Mouse (Mus musculus) stomach, embryonic 16.5 days (tissue): ENCODE results near the gene Itpripl2. TPM values are rescaled to one million over a fixed set of nuclear protein-coding genes. Genes with fewer than 3 reads are reported as not detected.

Source experiments
- ATAC-seq: fragments of 200-750 bp; cut with Nextera tagmentation; 2 replicates; pipeline ENCODE4 v1.8.0; 2017; ENCODE audit warnings: moderate number of reproducible peaks, moderate TSS enrichment; ENCODE audit not compliant: insufficient read depth, low FRiP score
- H3K27ac ChIP-seq: fragments of 300-500 bp; sonication (generic); 2 replicates; pipeline ENCODE4 v1.5.1; 2014; ENCODE audit warnings: low read length
- H3K27me3 ChIP-seq: fragments of 300-500 bp; sonication (generic); 2 replicates; pipeline ENCODE4 v1.6.1; 2014; ENCODE audit warnings: low read length, control low read depth, mixed read lengths; ENCODE audit not compliant: control insufficient read depth, insufficient read depth
- H3K36me3 ChIP-seq: fragments of 300-500 bp; sonication (generic); 2 replicates; pipeline ENCODE4 v1.6.1; 2014; ENCODE audit warnings: low read length; ENCODE audit not compliant: control insufficient read depth, insufficient read depth
- H3K4me1 ChIP-seq: fragments of 300-500 bp; sonication (generic); 2 replicates; pipeline ENCODE4 v1.6.1; 2014; ENCODE audit warnings: low read length, control low read depth, mixed read lengths; ENCODE audit not compliant: control insufficient read depth, insufficient read depth
- H3K4me2 ChIP-seq: fragments of 300-500 bp; sonication (generic); 2 replicates; pipeline ENCODE4 v1.6.1; 2014; ENCODE audit warnings: low read depth, low read length, mixed read lengths
- H3K4me3 ChIP-seq: fragments of 300-500 bp; sonication (generic); replicated peaks from 2 replicates; pipeline ENCODE4 v1.5.1; 2014; ENCODE audit warnings: mild to moderate bottlenecking, low read length
- H3K9ac ChIP-seq: fragments of 300-500 bp; sonication (generic); 2 replicates; pipeline ENCODE4 v1.6.1; 2014; ENCODE audit warnings: low read length
- H3K9me3 ChIP-seq: fragments of 300-500 bp; sonication (generic); replicated peaks from 2 replicates; pipeline ENCODE4 v1.6.1; 2016; ENCODE audit warnings: low read length, control low read depth; ENCODE audit not compliant: control insufficient read depth
- WGBS: fragments of 180-500 bp; shearing (Covaris S2); extraction: QIAGEN DNeasy Blood & Tissue Kit; methylation state at CpG from one replicate; pipeline ENCODE4 v1.1.7; 2014; 5-methylcytosine and 5-hydroxymethylcytosine counted together
- polyA plus RNA-seq: library from polyadenylated mRNA; unstranded; fragments of >200 nt; fragmentation: Nextera tagmentation; extraction: Ambion mirVana; gene quantifications from 2 replicates; pipeline ENCODE4 v1.2.1, GENCODE M21; 2015

Itpripl2 gene
- 5.0 and 5.4 TPM in 2 replicates for polyA plus RNA-seq

- Histone ChIP-seq H3K4me3 (peak within 1 kb of the TSS; percentile 84), H3K9ac (peak within 1 kb of the TSS; percentile 99), H3K9me3 (no peaks in the 10 kb centered on the region), H3K27me3 (no peaks in the 10 kb centered on the region; the same call in 1 of the 2 replicates), H3K27ac (peak within 1 kb of the TSS; percentile 94), H3K4me1 (peaks cover 44% of the 10 kb centered on the region), H3K4me2 (peak within 1 kb of the TSS; percentile 79), H3K36me3 (no peaks in the 10 kb centered on the region)
- peak; percentile 85 for ATAC-seq
- WGBS, result under 1% methylated on average over 55 of the region's 55 CpGs
These were observed at the start of gene Itpripl2 for GRCm38 (mm10) chr7:118491431-118492147. TSS of gene Itpripl2 (minus strand) at chr7:118491975.

GRCm38 (mm10) chr7:118535076-118535475 is 43.3 kb upstream of the Itpripl2 start:
- H3K4me1 ChIP-seq, result peaks cover 5% of the 10 kb centered on the region; the same call in 1 of the 2 replicates
- H3K27ac ChIP-seq, result no peak overlapping the region
- H3K36me3 ChIP-seq, result no peaks in the 10 kb centered on the region
- H3K27me3 ChIP-seq, result no peaks in the 10 kb centered on the region
- no peak overlapping the region for H3K9ac ChIP-seq
- no peaks in the 10 kb centered on the region for H3K9me3 ChIP-seq
- ATAC-seq, result no peak
- H3K4me3 ChIP-seq, result no peak overlapping the region
- 81% methylated on average over 4 of the region's 4 CpGs for WGBS
- H3K4me2 ChIP-seq, result no peak overlapping the region

- no peaks in the 10 kb centered on the region for H3K9me3 ChIP-seq
- peaks cover 5% of the 10 kb centered on the region for H3K4me1 ChIP-seq
- no peak for ATAC-seq
- H3K27ac ChIP-seq, result no peak overlapping the region
- H3K27me3 ChIP-seq, result no peaks in the 10 kb centered on the region
- no peak overlapping the region for H3K4me2 ChIP-seq
- no peaks in the 10 kb centered on the region for H3K36me3 ChIP-seq
- no peak overlapping the region for H3K9ac ChIP-seq
- 75% methylated on average over 3 of the region's 3 CpGs for WGBS
- H3K4me3 ChIP-seq, result no peak overlapping the region
These were observed 42.6 kb upstream of the Itpripl2 start for GRCm38 (mm10) chr7:118534326-118534725.

- H3K27me3 ChIP-seq, result no peaks in the 10 kb centered on the region
- WGBS, result 1% methylated on average over 31 of the region's 31 CpGs
- H3K9me3 ChIP-seq, result no peaks in the 10 kb centered on the region
- H3K9ac ChIP-seq, result peak within 1 kb of the TSS; percentile 88
- peak within 1 kb of the TSS; percentile 95 for H3K27ac ChIP-seq
- H3K4me2 ChIP-seq, result peak within 1 kb of the TSS; percentile 83
- peak; percentile 99 for ATAC-seq
- no peaks in the 10 kb centered on the region for H3K36me3 ChIP-seq
- H3K4me1 ChIP-seq, result peaks cover 5% of the 10 kb centered on the region
- peak within 1 kb of the TSS; percentile 75 for H3K4me3 ChIP-seq
These were observed 41.4 kb upstream of the Itpripl2 start, which contains the start of gene Coq7 for GRCm38 (mm10) chr7:118533178-118533578. TSS of gene Coq7 (minus strand) at chr7:118533356.

- peak; percentile 92 for ATAC-seq
- Histone ChIP-seq H3K9me3 (no peaks in the 10 kb centered on the region), H3K27ac (peak overlapping the region; percentile 95), H3K36me3 (no peaks in the 10 kb centered on the region), H3K27me3 (no peaks in the 10 kb centered on the region), H3K4me2 (peak overlapping the region; percentile 70), H3K4me1 (peaks cover 5% of the 10 kb centered on the region), H3K4me3 (peak overlapping the region; percentile 75), H3K9ac (peak overlapping the region; percentile 88)
- under 1% methylated on average over 36 of the region's 36 CpGs for WGBS
These were observed 40.9 kb upstream of the Itpripl2 start for GRCm38 (mm10) chr7:118532519-118533177.

GRCm38 (mm10) chr7:118526967-118527366 is 35.2 kb upstream of the Itpripl2 start:
- H3K4me1 ChIP-seq, result no peaks in the 10 kb centered on the region; the same call in 1 of the 2 replicates
- H3K4me2 ChIP-seq, result no peak overlapping the region
- no peak overlapping the region for H3K4me3 ChIP-seq
- H3K9me3 ChIP-seq, result no peaks in the 10 kb centered on the region
- H3K27ac ChIP-seq, result no peak overlapping the region
- WGBS, result 84% methylated on average over 4 of the region's 4 CpGs
- H3K27me3 ChIP-seq, result no peaks in the 10 kb centered on the region
- ATAC-seq, result no peak
- H3K9ac ChIP-seq, result no peak overlapping the region
- no peaks in the 10 kb centered on the region; the same call in 1 of the 2 replicates for H3K36me3 ChIP-seq

GRCm38 (mm10) chr7:118522077-118522476 is 30.3 kb upstream of the Itpripl2 start:
- no peaks in the 10 kb centered on the region for H3K27me3 ChIP-seq
- peak overlapping the region; percentile 9; the same call in 1 of the 2 replicates for H3K9ac ChIP-seq
- no peaks in the 10 kb centered on the region for H3K9me3 ChIP-seq
- H3K4me2 ChIP-seq, result no peak overlapping the region
- H3K4me3 ChIP-seq, result no peak overlapping the region
- no peaks in the 10 kb centered on the region; the same call in 1 of the 2 replicates for H3K36me3 ChIP-seq
- no peak for ATAC-seq
- peaks cover 3% of the 10 kb centered on the region; the same call in 1 of the 2 replicates for H3K4me1 ChIP-seq
- WGBS, result 68% methylated on average over 5 of the region's 5 CpGs
- H3K27ac ChIP-seq, result no peak overlapping the region

- no peak overlapping the region for H3K27ac ChIP-seq
- H3K9ac ChIP-seq, result no peak overlapping the region
- 64% methylated on average over 8 of the region's 8 CpGs for WGBS
- ATAC-seq, result no peak
- H3K4me1 ChIP-seq, result peaks cover 3% of the 10 kb centered on the region; the same call in 1 of the 2 replicates
- no peak overlapping the region for H3K4me3 ChIP-seq
- H3K36me3 ChIP-seq, result no peaks in the 10 kb centered on the region
- no peaks in the 10 kb centered on the region for H3K27me3 ChIP-seq
- no peak overlapping the region for H3K4me2 ChIP-seq
- no peaks in the 10 kb centered on the region for H3K9me3 ChIP-seq
These were observed 27.9 kb upstream of the Itpripl2 start for GRCm38 (mm10) chr7:118519661-118520060.

- Histone ChIP-seq H3K9me3 (no peaks in the 10 kb centered on the region), H3K9ac (no peak overlapping the region), H3K4me3 (no peak overlapping the region), H3K27ac (no peak overlapping the region), H3K27me3 (no peaks in the 10 kb centered on the region), H3K4me1 (peaks cover 3% of the 10 kb centered on the region; the same call in 1 of the 2 replicates), H3K4me2 (no peak overlapping the region), H3K36me3 (no peaks in the 10 kb centered on the region)
- peak; percentile 88 for ATAC-seq
- 1% methylated on average over 18 of the region's 18 CpGs for WGBS
These were observed 26.9 kb upstream of the Itpripl2 start for GRCm38 (mm10) chr7:118518687-118519086.
